Mouse (Mus musculus) heart, embryonic 16.5 days (tissue): Measurements from ENCODE around the gene Slfn8. TPM values are rescaled to one million over a fixed set of nuclear protein-coding genes. Genes with fewer than 3 reads are reported as not detected.
"Not testable (repeated sequence)": the region's sequence is repeated elsewhere in the genome, so short reads cannot be mapped to it uniquely, and the experiment has no call there.

ENCODE experiments used
- ATAC-seq: fragments of 200-750 bp; cut with Nextera tagmentation; replicated peaks from 2 replicates; pipeline ENCODE4 v1.8.0; 2017; ENCODE audit warnings: moderate number of reproducible peaks; ENCODE audit not compliant: insufficient read depth, low FRiP score; ENCODE audit errors: extremely low read depth
- H3K27ac ChIP-seq: fragments of 300-500 bp; sonication (generic); 2 replicates; pipeline ENCODE4 v1.5.1; 2014; ENCODE audit warnings: mild to moderate bottlenecking, low read length, control low read depth, moderate library complexity
- H3K27me3 ChIP-seq: fragments of 300-500 bp; sonication (generic); 2 replicates; pipeline ENCODE4 v1.6.1; 2014; ENCODE audit warnings: low read length, mixed read lengths; ENCODE audit not compliant: control insufficient read depth, insufficient read depth
- H3K36me3 ChIP-seq: fragments of 300-500 bp; sonication (generic); 2 replicates; pipeline ENCODE4 v1.6.1; 2014; ENCODE audit not compliant: control insufficient read depth, insufficient read depth
- H3K4me1 ChIP-seq: fragments of 300-500 bp; sonication (generic); 2 replicates; pipeline ENCODE4 v1.6.1; 2014; ENCODE audit warnings: low read length, mixed read lengths; ENCODE audit not compliant: control insufficient read depth, insufficient read depth
- H3K4me2 ChIP-seq: fragments of 300-500 bp; sonication (generic); 2 replicates; pipeline ENCODE4 v1.6.1; 2014; ENCODE audit warnings: low read depth, mild to moderate bottlenecking, control low read depth, low read length
- H3K4me3 ChIP-seq: fragments of 300-500 bp; sonication (generic); 2 replicates; pipeline ENCODE4 v1.5.1; 2014; ENCODE audit warnings: mild to moderate bottlenecking, control low read depth, low read length
- H3K9ac ChIP-seq: fragments of 300-500 bp; sonication (generic); 2 replicates; pipeline ENCODE4 v1.6.1; 2014; ENCODE audit warnings: low read length, control low read depth
- H3K9me3 ChIP-seq: fragments of 300-500 bp; sonication (generic); replicated peaks from 2 replicates; pipeline ENCODE4 v1.6.1; 2016; ENCODE audit warnings: low read length; ENCODE audit not compliant: control insufficient read depth
- WGBS: fragments of 180-500 bp; shearing (Covaris S2); extraction: QIAGEN DNeasy Blood & Tissue Kit; methylation state at CpG from one replicate; pipeline ENCODE4 v1.1.7; 2014; 5-methylcytosine and 5-hydroxymethylcytosine counted together
- polyA plus RNA-seq: library from polyadenylated mRNA; unstranded; fragments of >200 nt; fragmentation: Nextera tagmentation; extraction: Ambion mirVana; gene quantifications from 2 replicates; pipeline ENCODE4 v1.2.1, GENCODE M21; 2015

The Slfn8 gene
- polyA plus RNA-seq, 1 experiment from 2014 or later = 1.6 TPM

DNA sequence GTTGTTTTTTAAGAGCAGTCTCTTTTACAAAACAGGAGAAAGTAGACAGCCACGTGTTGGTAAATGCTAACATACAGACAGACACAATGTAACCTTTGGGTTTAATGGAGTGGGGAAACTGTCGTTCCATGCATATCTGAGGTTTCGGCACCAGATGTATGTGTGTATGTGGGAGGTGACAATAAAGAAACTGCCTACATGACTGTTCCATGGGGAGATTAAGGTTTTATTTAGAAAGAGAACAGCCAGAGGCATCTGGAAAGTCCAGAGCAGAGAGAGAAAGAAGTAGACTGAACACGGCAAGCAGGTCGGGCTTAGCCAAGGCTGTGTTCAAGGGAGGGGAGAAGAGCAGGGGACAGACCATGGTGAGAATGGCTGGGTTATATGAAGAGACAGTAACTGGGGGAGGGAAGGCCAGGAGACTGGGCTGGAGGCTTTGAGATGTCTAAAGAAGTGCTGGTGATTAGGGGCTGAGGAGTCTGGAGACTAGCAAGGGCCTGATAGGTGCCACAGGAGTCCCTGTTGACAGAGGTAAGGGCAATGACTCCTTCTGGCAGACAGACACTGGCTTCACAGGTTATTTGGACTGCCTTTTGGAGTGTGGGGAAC lies 39.9 kb upstream of the Slfn8 start:
- no peaks in the 10 kb centered on the region for H3K9me3 ChIP-seq
- no peaks in the 10 kb centered on the region for H3K4me1 ChIP-seq
- H3K9ac ChIP-seq = no peak overlapping the region
- 57% methylated on average over 5 of the region's 5 CpGs for WGBS
- H3K27ac ChIP-seq = no peak overlapping the region
- H3K36me3 ChIP-seq = no peaks in the 10 kb centered on the region
- no peak for ATAC-seq
- H3K4me2 ChIP-seq = no peak overlapping the region
- no peaks in the 10 kb centered on the region for H3K27me3 ChIP-seq
- H3K4me3 ChIP-seq = no peak overlapping the region

DNA sequence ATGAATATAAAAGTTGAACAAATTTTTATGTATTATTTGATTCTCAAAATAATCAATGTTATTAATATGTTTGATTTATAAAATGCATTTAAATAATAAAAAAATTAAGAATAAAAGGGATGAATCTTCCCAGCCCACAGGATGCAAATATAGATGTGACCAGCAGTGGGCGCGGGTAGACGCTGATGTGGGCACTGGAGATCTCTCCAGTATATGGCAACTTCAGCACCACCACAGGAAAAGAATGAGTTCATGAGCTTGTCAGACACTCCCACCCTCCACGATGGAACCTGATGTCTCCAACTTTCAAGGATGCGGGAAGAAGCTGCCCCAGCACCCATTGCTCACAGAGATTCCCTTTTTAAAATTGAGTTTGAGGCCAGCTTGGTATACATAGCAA lies 37.3 kb upstream of the Slfn8 start:
- H3K9ac ChIP-seq = no peak overlapping the region
- no peak for ATAC-seq
- no peak overlapping the region for H3K4me2 ChIP-seq
- H3K4me3 ChIP-seq = no peak overlapping the region
- H3K4me1 ChIP-seq = no peaks in the 10 kb centered on the region
- WGBS = 4% methylated on average over 5 of the region's 5 CpGs
- no peaks in the 10 kb centered on the region for H3K36me3 ChIP-seq
- H3K27ac ChIP-seq = no peak overlapping the region
- no peaks in the 10 kb centered on the region for H3K9me3 ChIP-seq
- H3K27me3 ChIP-seq = no peaks in the 10 kb centered on the region

DNA sequence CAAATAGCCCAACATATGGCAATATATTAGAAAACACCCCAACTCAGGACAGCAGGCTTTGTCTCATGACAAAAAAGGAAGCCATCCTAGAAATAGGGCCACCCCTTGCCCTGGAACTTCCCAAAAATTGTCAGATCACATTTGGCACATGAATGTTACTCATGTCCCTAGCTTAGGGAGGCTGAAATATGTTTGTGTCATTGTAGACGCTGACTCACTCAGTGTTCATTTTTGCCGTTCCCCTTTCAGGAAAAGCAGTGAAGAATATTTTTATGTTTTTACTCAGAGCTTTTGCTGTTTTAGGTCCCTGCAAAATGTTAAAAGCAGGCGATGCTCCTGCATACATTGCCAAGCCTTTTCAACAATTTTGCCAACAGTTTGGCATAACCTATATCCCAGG lies 25.0 kb upstream of the Slfn8 start:
- no peak for ATAC-seq
- H3K9me3 ChIP-seq = no peaks in the 10 kb centered on the region
- H3K36me3 ChIP-seq = no peaks in the 10 kb centered on the region
- 74% methylated on average over 3 of the region's 3 CpGs for WGBS
- H3K4me3 ChIP-seq = no peak overlapping the region
- no peak overlapping the region for H3K9ac ChIP-seq
- H3K27me3 ChIP-seq = no peaks in the 10 kb centered on the region
- no peak overlapping the region for H3K27ac ChIP-seq
- no peak overlapping the region for H3K4me2 ChIP-seq
- no peaks in the 10 kb centered on the region for H3K4me1 ChIP-seq

DNA sequence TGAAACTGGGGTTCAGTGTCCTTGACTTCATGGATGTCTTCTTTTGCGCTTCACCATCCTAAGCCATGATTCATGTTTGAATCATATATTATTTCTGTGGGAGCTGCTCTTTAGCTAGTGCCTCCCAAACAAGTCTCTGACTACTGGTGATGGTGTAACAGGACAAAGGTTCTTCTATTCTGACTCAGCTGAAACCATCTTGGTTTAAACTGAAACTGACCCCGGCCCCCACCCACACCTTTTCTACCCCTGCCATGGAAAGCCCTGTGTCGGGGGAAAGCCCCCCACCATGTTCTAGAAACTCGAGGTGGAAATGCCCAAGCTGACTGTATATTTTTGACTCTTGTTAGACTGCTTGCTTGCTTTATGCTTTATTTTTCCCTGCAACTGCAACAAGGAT lies 23.3 kb upstream of the Slfn8 start:
- no peaks in the 10 kb centered on the region for H3K27me3 ChIP-seq
- no peak overlapping the region for H3K27ac ChIP-seq
- H3K9me3 ChIP-seq = no peaks in the 10 kb centered on the region
- H3K4me1 ChIP-seq = no peaks in the 10 kb centered on the region
- 73% methylated on average over 4 of the region's 4 CpGs for WGBS
- H3K4me2 ChIP-seq = no peak overlapping the region
- ATAC-seq = no peak
- no peak overlapping the region for H3K9ac ChIP-seq
- no peaks in the 10 kb centered on the region for H3K36me3 ChIP-seq
- H3K4me3 ChIP-seq = no peak overlapping the region

GRCm38 (mm10) chr11:83041000-83041399 lies 20.4 kb upstream of the Slfn8 start:
- ATAC-seq = no peak

GRCm38 (mm10) chr11:83040325-83040724 lies 19.7 kb upstream of the Slfn8 start:
- no peaks in the 10 kb centered on the region for H3K4me1 ChIP-seq
- 17% methylated on average over 1 of the region's 1 CpGs for WGBS
- peak overlapping the region; percentile 45 for H3K4me3 ChIP-seq
- ATAC-seq = peak; percentile 55; the same call in 1 of the 2 replicates
- no peaks in the 10 kb centered on the region for H3K36me3 ChIP-seq
- H3K27ac ChIP-seq = no peak overlapping the region
- H3K9me3 ChIP-seq = no peaks in the 10 kb centered on the region
- H3K27me3 ChIP-seq = no peaks in the 10 kb centered on the region
- no peak overlapping the region for H3K9ac ChIP-seq
- H3K4me2 ChIP-seq = peak overlapping the region; percentile 70

More at GRCm38 (mm10) chr11:83041000-83041399, 20.4 kb upstream of the Slfn8 start:
- Histone ChIP-seq H3K9ac (no peak overlapping the region), H3K4me3 (no peak overlapping the region), H3K4me2 (no peak overlapping the region), H3K27me3 (no peaks in the 10 kb centered on the region), H3K9me3 (no peaks in the 10 kb centered on the region), H3K4me1 (no peaks in the 10 kb centered on the region), H3K36me3 (no peaks in the 10 kb centered on the region), H3K27ac (no peak overlapping the region)

- H3K4me2 ChIP-seq = peak overlapping the region; percentile 70
- no peak overlapping the region for H3K27ac ChIP-seq
- H3K36me3 ChIP-seq = no peaks in the 10 kb centered on the region
- no peak for ATAC-seq
- no peaks in the 10 kb centered on the region for H3K9me3 ChIP-seq
- H3K27me3 ChIP-seq = no peaks in the 10 kb centered on the region
- WGBS = 8% methylated on average over 19 of the region's 19 CpGs
- H3K4me3 ChIP-seq = peak overlapping the region; percentile 45
- peak overlapping the region; percentile 38 for H3K9ac ChIP-seq
- no peaks in the 10 kb centered on the region for H3K4me1 ChIP-seq
Observed at GRCm38 (mm10) chr11:83039796-83040195, 19.2 kb upstream of the Slfn8 start.

- Histone ChIP-seq H3K9ac (no peak overlapping the region), H3K4me1 (no peaks in the 10 kb centered on the region), H3K9me3 (no peaks in the 10 kb centered on the region), H3K4me2 (no peak overlapping the region; the same call in 1 of the 2 replicates), H3K36me3 (no peaks in the 10 kb centered on the region), H3K4me3 (no peak overlapping the region), H3K27me3 (no peaks in the 10 kb centered on the region), H3K27ac (no peak overlapping the region)
- WGBS = 71% methylated on average over 1 of the region's 1 CpGs
- no peak for ATAC-seq
Observed at GRCm38 (mm10) chr11:83039156-83039555, 18.5 kb upstream of the Slfn8 start.

- 77% methylated on average over 3 of the region's 3 CpGs for WGBS
- H3K36me3 ChIP-seq, H3K9me3 ChIP-seq, H3K4me2 ChIP-seq, H3K9ac ChIP-seq, ATAC-seq, H3K4me1 ChIP-seq, H3K27ac ChIP-seq, H3K27me3 ChIP-seq, H3K4me3 ChIP-seq: not testable (repeated sequence)
Observed at GRCm38 (mm10) chr11:83038686-83039085, 18.1 kb upstream of the Slfn8 start.
